Mouse (Mus musculus) midbrain, embryonic 11.5 days (tissue): ENCODE measurements around the gene Pan2. TPM values are rescaled to one million over a fixed set of nuclear protein-coding genes. Genes with fewer than 3 reads are reported as not detected.

ENCODE experiments used
- ATAC-seq: fragments of 200-750 bp; cut with Nextera tagmentation; 2 replicates; pipeline ENCODE4 v1.8.0; 2017; ENCODE audit warnings: moderate TSS enrichment, moderate library complexity; ENCODE audit not compliant: low FRiP score
- DNase-seq: peaks from one replicate; pipeline ENCODE4 v3.0.0; 2015; ENCODE audit warnings: low spot score; ENCODE audit errors: missing footprints
- H3K27ac ChIP-seq: fragments of 300-500 bp; sonication (generic); 2 replicates; pipeline ENCODE4 v1.5.1; 2014; ENCODE audit warnings: low read depth, low read length
- H3K27me3 ChIP-seq: fragments of 300-500 bp; sonication (generic); 2 replicates; pipeline ENCODE4 v1.6.1; 2014; ENCODE audit warnings: mild to moderate bottlenecking, low read length, moderate library complexity, mixed read lengths; ENCODE audit not compliant: control insufficient read depth, insufficient read depth
- H3K36me3 ChIP-seq: fragments of 300-500 bp; sonication (generic); 2 replicates; pipeline ENCODE4 v1.6.1; 2014; ENCODE audit warnings: mild to moderate bottlenecking, low read length, moderate library complexity, mixed read lengths; ENCODE audit not compliant: control insufficient read depth, insufficient read depth
- H3K4me1 ChIP-seq: fragments of 300-500 bp; sonication (generic); 2 replicates; pipeline ENCODE4 v1.6.1; 2014; ENCODE audit warnings: low read length; ENCODE audit not compliant: control insufficient read depth, insufficient read depth
- H3K4me2 ChIP-seq: fragments of 300-500 bp; sonication (generic); 2 replicates; pipeline ENCODE4 v1.6.1; 2014; ENCODE audit warnings: mild to moderate bottlenecking, moderate library complexity
- H3K4me3 ChIP-seq: fragments of 300-500 bp; sonication (generic); 2 replicates; pipeline ENCODE4 v1.5.1; 2014; ENCODE audit warnings: low read depth, low read length
- H3K9ac ChIP-seq: fragments of 300-500 bp; sonication (generic); 2 replicates; pipeline ENCODE4 v1.6.1; 2014; ENCODE audit warnings: low read length
- H3K9me3 ChIP-seq: fragments of 300-500 bp; sonication (generic); 2 replicates; pipeline ENCODE4 v1.6.1; 2016; ENCODE audit warnings: low read length; ENCODE audit not compliant: control insufficient read depth
- WGBS: fragments of 180-500 bp; shearing (Covaris S2); extraction: QIAGEN DNeasy Blood & Tissue Kit; methylation state at CpG from one replicate; pipeline ENCODE4 v1.1.7; 2014; 5-methylcytosine and 5-hydroxymethylcytosine counted together
- polyA plus RNA-seq: library from polyadenylated mRNA; unstranded; fragments of >200 nt; fragmentation: Nextera tagmentation; extraction: Ambion mirVana; gene quantifications from 2 replicates; pipeline ENCODE4 v1.2.1, GENCODE M21; 2014

Gene Pan2
- polyA plus RNA-seq, 1 experiment from 2014 or later: 37.5 TPM

- Histone ChIP-seq H3K4me2 (no peak overlapping the region), H3K27me3 (no peaks in the 10 kb centered on the region), H3K4me1 (peaks cover 5% of the 10 kb centered on the region), H3K9me3 (no peaks in the 10 kb centered on the region), H3K9ac (no peak overlapping the region), H3K4me3 (no peak overlapping the region), H3K27ac (no peak overlapping the region), H3K36me3 (no peaks in the 10 kb centered on the region)
- WGBS: 86% methylated on average over 11 of the region's 11 CpGs
- no peak for ATAC-seq
- no peak for DNase-seq
Measured at GRCm38 (mm10) chr10:128297622-128298021, 5.5 kb upstream of the Pan2 start.

- Histone ChIP-seq H3K36me3 (no peaks in the 10 kb centered on the region), H3K4me3 (no peak overlapping the region), H3K4me1 (peaks cover 5% of the 10 kb centered on the region), H3K4me2 (no peak overlapping the region), H3K27me3 (no peaks in the 10 kb centered on the region), H3K9me3 (no peaks in the 10 kb centered on the region), H3K27ac (no peak overlapping the region), H3K9ac (no peak overlapping the region)
- ATAC-seq: no peak
- DNase-seq: no peak
- 75% methylated on average over 6 of the region's 6 CpGs for WGBS
Measured at GRCm38 (mm10) chr10:128298243-128298642, 4.9 kb upstream of the Pan2 start.

- no peak within 1 kb of the TSS for H3K4me2 ChIP-seq
- H3K27me3 ChIP-seq: no peaks in the 10 kb centered on the region
- H3K27ac ChIP-seq: no peak within 1 kb of the TSS
- peaks cover 5% of the 10 kb centered on the region for H3K4me1 ChIP-seq
- no peaks in the 10 kb centered on the region for H3K36me3 ChIP-seq
- no peak within 1 kb of the TSS for H3K9ac ChIP-seq
- no peak within 1 kb of the TSS for H3K4me3 ChIP-seq
- WGBS: 83% methylated on average over 11 of the region's 11 CpGs
- H3K9me3 ChIP-seq: no peaks in the 10 kb centered on the region
- ATAC-seq (no peak), DNase-seq (no peak)
Measured at GRCm38 (mm10) chr10:128298702-128299171, 4.4 kb upstream of the Pan2 start, which contains the start of gene Il23a. Gene Il23a (minus strand): TSS chr10:128298752.

GRCm38 (mm10) chr10:128302357-128302756 lies 778 bp upstream of the Pan2 start:
- Histone ChIP-seq H3K4me1 (peaks cover 11% of the 10 kb centered on the region), H3K9me3 (no peaks in the 10 kb centered on the region), H3K27ac (peak overlapping the region; percentile 52), H3K4me3 (peak overlapping the region; percentile 40), H3K4me2 (peak overlapping the region; percentile 65), H3K27me3 (no peaks in the 10 kb centered on the region), H3K9ac (peak overlapping the region; percentile 73), H3K36me3 (no peaks in the 10 kb centered on the region)
- ATAC-seq: no peak
- WGBS: 46% methylated on average over 3 of the region's 3 CpGs
- DNase-seq: no peak

GRCm38 (mm10) chr10:128302785-128303125 lies 380 bp upstream of the Pan2 start:
- 0% methylated on average over 9 of the region's 9 CpGs for WGBS
- H3K9me3 ChIP-seq: no peaks in the 10 kb centered on the region
- DNase-seq: no peak
- peak overlapping the region; percentile 40 for H3K4me3 ChIP-seq
- H3K27ac ChIP-seq: peak overlapping the region; percentile 52
- H3K4me1 ChIP-seq: peaks cover 11% of the 10 kb centered on the region
- H3K36me3 ChIP-seq: no peaks in the 10 kb centered on the region
- no peaks in the 10 kb centered on the region for H3K27me3 ChIP-seq
- peak overlapping the region; percentile 65 for H3K4me2 ChIP-seq
- peak; percentile 59 for ATAC-seq
- H3K9ac ChIP-seq: peak overlapping the region; percentile 73

GRCm38 (mm10) chr10:128309654-128310053 lies 6.5 kb downstream of the Pan2 start:
- ATAC-seq: no peak
- peaks cover 23% of the 10 kb centered on the region for H3K36me3 ChIP-seq

GRCm38 (mm10) chr10:128310177-128310576 lies 7.0 kb downstream of the Pan2 start:
- WGBS: 88% methylated on average over 11 of the region's 11 CpGs
- ATAC-seq: no peak
- no peak overlapping the region for H3K9ac ChIP-seq
- DNase-seq: peak; percentile 14
- no peaks in the 10 kb centered on the region for H3K27me3 ChIP-seq
- H3K9me3 ChIP-seq: no peaks in the 10 kb centered on the region
- no peaks in the 10 kb centered on the region for H3K4me1 ChIP-seq
- no peak overlapping the region for H3K4me3 ChIP-seq
- peaks cover 25% of the 10 kb centered on the region for H3K36me3 ChIP-seq
- H3K27ac ChIP-seq: no peak overlapping the region
- no peak overlapping the region for H3K4me2 ChIP-seq

More at GRCm38 (mm10) chr10:128309654-128310053, 6.5 kb downstream of the Pan2 start:
- WGBS: 92% methylated on average over 7 of the region's 7 CpGs
- no peak overlapping the region for H3K27ac ChIP-seq
- no peak overlapping the region for H3K4me3 ChIP-seq
- no peaks in the 10 kb centered on the region for H3K9me3 ChIP-seq
- H3K27me3 ChIP-seq: no peaks in the 10 kb centered on the region
- H3K4me2 ChIP-seq: no peak overlapping the region
- no peak for DNase-seq
- H3K9ac ChIP-seq: no peak overlapping the region
- no peaks in the 10 kb centered on the region for H3K4me1 ChIP-seq

GRCm38 (mm10) chr10:128310902-128311301 lies 7.8 kb downstream of the Pan2 start:
- Histone ChIP-seq H3K4me1 (no peaks in the 10 kb centered on the region), H3K4me2 (no peak overlapping the region), H3K9me3 (no peaks in the 10 kb centered on the region), H3K27me3 (no peaks in the 10 kb centered on the region), H3K36me3 (peaks cover 25% of the 10 kb centered on the region), H3K4me3 (no peak overlapping the region), H3K9ac (no peak overlapping the region), H3K27ac (no peak overlapping the region)
- ATAC-seq (no peak), DNase-seq (no peak)
- 95% methylated on average over 4 of the region's 4 CpGs for WGBS

- peaks cover 25% of the 10 kb centered on the region for H3K36me3 ChIP-seq
- no peak overlapping the region for H3K4me3 ChIP-seq
- no peak overlapping the region for H3K4me2 ChIP-seq
- no peaks in the 10 kb centered on the region for H3K27me3 ChIP-seq
- ATAC-seq (no peak), DNase-seq (peak; percentile 19)
- no peaks in the 10 kb centered on the region for H3K4me1 ChIP-seq
- H3K9me3 ChIP-seq: no peaks in the 10 kb centered on the region
- no peak overlapping the region for H3K27ac ChIP-seq
- H3K9ac ChIP-seq: no peak overlapping the region
- WGBS: 95% methylated on average over 8 of the region's 8 CpGs
Measured at GRCm38 (mm10) chr10:128315578-128315977, 12.4 kb downstream of the Pan2 start.
